Mouse (Mus musculus) erythroid progenitor cell, adult 5-6 weeks (primary cell): ENCODE results near the gene Stt3a. TPM values are rescaled to one million over a fixed set of nuclear protein-coding genes. Genes with fewer than 3 reads are reported as not detected.
A peak's percentile ranks its signal among the peaks of the same experiment; 100 is the strongest.

Experiments
- ATAC-seq: replicated peaks from 2 replicates; pipeline ENCODE4 v1.8.0; 2016; ENCODE audit warnings: moderate number of reproducible peaks, mild to moderate bottlenecking, moderate TSS enrichment, inconsistent platforms; ENCODE audit not compliant: poor library complexity, low FRiP score, severe bottlenecking
- total RNA-seq, 2 experiments: library from RNA; stranded (forward) in 1 of 2; stranded (reverse) in 1 of 2; fragments of 150-400 nt in 1 of 2; fragments of 186-747, 209-891 nt in 1 of 2; gene quantifications; 2 replicates each; pipeline versions ENCODE4 v1.2.3 to v1.2.4; 2015 to 2017; ENCODE audit warnings: low replicate concordance in 2 of 2

The Stt3a gene
- 96.4 and 165 TPM in 2 replicates for total RNA-seq (2015; ENCODE audit: low replicate concordance)
- 169 and 238 TPM in 2 replicates for total RNA-seq (2017; ENCODE audit: low replicate concordance)

DNA sequence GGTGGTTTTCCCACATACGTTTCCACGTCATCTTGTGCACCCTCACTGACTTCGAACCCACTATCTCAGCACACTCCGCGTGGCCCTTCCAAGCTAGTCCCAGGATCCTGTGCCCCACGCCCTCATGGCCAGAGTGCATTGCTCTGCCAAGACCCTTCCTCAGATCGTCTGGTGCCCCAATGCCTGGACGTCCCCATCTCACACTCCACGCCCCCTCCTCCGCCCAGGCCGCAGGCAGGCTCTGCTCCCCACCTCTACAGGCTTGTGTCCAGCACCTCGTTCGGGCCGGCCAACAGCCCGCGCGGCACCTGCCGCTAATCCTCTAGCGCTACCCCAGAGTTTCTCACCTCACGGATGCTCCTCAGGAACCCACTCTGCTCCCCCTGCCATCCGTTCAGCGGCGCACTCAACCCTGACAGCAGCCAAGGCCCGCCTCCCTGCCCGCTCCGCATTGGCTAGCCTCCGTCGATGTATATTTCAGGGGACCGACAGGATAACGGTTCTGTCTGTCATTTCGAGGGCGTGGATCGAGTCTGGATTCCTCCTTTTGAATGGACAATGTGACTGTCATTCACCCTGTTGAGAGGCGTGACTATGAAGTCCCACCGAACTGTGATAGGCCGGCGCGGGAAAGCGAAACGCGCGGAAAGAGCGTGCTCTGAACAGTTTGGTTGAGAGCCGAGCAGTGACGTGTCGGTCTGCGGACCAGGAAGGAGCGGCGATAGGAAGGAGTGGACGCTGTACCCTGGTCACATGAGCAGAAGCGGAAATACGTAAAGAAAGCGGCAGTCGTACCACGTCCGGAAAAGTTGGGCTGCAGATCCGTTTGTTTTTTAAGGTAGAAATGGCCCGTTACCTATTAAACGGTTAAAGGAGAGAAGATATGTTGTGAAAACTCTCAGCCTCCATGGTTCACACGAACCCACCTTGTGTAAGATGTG lies at the start of gene Stt3a:
Gene Stt3a, minus strand, starts transcription at position 477 of the 941 bp plus-strand sequence.
- ATAC-seq = peak; percentile 96

DNA sequence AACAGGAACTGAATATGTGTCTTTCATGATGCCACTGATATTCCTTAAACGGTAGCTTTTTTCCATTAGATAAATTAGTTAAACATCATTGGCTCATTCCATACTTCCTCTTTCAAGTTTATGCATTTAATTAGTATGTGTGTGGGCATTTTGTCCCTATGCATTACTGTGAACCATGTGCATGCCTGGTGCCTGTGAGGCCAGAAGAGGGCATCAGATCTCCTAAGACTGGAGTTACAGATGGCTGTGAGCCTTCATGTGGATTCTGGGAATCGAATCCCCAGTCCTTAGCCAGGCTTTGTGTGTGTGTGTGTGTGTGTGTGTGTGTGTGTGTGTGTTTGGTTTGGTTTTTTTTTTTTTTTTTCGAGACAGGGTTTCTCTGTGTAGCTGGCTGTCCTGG lies 47.0 kb upstream of the Stt3a start:
- ATAC-seq = no peak

DNA sequence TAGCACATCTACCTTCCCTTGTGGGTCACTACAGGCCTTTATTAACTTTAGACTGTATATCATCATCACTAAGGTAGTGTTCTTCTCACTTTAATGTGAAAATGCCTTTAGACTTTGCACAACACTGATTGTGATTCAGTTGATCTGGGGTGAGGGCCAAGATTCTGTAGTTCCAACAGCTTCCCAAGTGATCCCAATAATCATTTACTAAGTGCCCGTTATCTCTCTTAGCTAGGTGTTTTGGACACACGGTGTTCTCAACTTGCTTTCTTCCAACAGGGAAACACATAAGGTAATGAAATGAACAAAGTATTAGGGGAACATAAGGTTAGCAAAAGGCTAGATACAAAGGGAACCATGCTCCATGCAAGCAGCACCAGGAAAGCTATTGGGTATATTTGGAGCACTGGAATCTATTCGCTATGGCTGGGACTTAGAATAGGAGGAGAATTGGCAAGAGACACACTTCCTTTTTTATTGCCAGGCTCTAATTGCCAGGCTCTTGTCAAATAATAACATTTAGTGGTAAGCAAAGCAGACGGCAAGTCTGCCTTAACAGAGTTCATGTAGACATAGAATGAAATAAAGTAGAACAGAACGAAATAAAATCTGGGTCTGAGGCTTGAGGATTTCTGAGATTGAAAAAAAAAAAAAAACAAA lies 40.8 kb upstream of the Stt3a start:
- no peak for ATAC-seq

DNA sequence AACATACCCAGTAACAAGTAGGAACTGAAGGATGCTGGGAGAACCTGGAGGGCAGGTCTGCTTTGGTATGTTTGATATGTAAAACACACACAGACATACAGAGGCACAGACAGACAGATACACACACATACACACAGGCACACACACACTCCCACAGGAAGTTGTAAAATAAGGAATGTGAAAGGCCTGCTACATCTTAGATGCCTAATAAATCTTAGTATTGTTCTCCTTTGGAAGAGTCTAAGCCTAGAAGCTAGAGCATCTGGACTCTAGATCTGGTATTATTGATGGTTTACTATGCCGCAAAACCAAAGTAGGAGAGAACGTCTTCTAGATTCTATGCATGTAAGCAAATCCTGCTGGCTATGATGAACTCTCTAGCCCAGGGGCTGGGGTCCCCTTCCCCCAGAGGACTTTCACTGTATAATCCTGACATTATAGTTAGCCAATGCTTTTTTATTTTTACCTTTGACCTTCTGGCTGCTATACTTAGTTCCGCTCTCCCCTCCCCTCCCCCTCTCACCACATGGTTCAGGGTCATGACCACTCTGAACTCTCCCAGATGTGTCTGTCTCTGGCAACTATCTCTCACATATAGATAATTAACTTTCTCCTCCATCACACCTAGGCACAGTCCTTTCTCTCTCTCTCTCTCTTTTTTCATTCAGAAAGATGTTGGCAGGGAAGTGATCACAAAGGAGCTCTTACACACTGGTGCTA lies 37.9 kb upstream of the Stt3a start:
- ATAC-seq = no peak

DNA sequence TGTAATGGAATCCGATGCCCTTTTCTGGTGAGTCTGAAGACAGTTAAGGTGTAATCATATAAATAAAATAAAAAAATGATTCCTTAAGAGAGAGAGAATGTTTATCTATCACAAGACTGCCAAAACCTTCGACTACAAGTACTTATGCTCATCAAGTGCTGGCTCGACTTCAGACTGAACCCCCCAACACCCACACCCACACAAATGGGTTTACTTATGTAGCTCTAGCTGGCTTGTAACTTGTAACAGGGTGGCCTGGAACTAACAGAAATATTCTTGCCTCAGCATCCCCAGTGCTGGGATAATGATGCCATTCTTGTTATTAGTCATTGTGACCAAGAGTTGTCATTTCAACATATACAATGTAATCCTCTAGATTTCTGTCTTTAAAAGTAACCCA lies 36.4 kb upstream of the Stt3a start:
- ATAC-seq = no peak

DNA sequence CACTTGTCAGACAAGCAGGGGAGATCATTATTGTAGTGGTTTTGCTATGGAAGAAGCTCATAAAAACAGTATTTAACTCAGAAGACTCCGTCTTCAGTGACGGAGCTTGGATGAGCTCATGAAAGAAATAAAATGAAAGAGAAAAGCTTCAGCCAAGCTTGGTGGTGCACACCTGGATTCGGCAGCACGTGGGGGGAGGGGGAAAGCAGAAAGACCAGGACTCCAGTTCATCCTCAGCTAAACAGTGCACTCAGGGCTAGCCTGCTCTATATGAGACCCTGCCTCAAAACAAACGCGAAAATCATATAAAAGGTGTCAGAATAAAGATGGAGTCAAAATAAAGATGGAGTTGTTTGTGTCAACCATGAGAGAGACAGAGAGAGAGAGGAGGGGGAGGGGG lies 35.9 kb upstream of the Stt3a start:
- no peak for ATAC-seq

DNA sequence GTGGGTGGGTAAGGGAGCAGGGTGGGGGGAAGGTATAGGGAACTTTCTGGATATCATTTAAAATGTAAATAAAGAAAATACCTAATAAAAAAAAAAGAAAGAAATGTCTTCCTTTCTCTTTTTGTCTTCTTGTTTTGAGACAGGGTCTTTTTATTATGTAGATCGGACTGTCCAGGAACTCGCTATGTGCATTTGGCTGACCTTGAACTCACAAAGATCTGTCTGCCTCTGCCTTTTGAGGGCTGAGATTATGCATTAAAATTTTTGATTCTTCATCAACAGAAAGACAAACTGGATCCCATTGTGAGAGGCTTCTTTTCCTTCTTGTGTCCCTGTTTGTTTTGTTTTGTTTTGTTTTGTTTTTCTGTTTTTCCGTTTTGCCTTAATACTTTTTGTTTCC lies 35.5 kb upstream of the Stt3a start:
- ATAC-seq = no peak

DNA sequence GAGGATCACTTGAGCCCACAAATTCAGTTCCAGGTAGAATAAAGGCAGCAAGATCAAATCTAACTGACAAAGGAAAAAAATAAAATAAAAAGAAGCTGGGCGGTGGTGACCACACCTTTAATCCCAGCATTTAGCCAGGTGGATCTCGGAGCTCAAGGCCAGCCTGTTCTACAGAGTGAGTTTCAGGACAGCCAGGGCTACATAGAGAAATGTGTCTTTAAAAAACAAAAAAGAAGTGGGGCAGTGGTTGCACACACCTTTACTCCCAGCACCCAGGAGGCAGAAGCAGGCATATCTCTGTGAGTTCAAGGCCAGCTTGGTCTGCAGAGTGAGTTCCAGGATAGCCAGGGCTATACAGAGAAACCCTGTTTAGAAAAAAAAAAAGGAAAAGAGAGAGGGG lies 34.5 kb upstream of the Stt3a start:
- no peak for ATAC-seq

DNA sequence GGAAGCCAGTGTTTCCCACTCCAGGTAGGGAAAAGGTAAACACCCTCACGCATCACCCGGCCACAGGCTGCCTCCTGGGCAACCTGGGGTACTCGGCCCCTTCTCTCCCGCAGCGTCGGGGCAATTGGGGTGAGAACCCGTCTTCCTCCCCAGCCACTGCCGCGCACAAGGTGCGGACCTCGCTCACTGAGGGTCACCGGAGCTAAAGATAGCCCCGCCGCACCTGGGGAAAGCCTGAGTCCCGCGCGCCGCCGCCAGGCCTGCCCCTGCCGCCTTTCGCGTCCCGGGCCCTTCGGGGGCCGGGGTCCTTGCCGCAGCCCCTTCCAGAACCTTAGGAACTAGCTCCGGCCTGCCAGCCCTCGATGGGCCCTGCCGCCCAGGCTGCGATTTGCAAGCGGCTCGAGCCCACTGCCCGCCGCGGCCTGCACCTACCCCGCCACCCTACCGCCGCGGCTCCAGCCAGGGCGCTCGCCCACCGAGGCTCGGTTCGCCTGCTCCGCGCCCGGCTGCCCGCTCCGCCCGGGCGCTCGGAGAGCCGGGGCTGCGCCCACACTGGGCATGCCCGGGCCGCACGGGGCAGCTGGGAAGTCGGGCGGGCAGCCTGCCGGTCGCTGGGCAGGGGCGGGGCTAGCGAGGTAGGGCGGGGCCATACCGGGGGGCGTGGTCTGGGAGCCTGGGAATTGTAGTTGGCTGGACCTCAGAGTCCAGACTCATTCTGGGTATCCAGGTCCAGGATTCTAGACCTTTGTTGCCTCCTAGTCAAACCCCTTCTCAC lies 29.5 kb upstream of the Stt3a start, which contains the start of gene Ei24:
Gene Ei24, minus strand, starts transcription at position 613 of the 775 bp plus-strand sequence.
- ATAC-seq = peak; percentile 96

DNA sequence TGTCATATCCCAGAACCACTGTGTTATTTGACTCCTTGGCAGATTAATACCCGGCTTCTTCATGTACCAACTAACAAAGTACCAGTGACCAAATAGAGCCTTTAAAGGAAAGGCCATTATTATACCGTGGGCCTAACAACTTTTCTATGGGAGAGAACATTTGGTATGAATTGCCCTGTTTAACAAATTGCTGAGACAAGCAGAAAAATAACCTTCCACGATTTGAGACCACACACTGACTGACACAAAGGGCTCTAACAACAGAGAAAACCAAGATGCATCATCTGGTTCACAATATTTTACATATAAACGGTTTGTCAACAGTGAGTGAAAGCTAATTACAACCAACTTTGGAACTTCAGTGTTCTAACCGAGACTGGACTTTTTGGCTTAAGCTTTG lies 28.7 kb upstream of the Stt3a start:
- no peak for ATAC-seq

DNA sequence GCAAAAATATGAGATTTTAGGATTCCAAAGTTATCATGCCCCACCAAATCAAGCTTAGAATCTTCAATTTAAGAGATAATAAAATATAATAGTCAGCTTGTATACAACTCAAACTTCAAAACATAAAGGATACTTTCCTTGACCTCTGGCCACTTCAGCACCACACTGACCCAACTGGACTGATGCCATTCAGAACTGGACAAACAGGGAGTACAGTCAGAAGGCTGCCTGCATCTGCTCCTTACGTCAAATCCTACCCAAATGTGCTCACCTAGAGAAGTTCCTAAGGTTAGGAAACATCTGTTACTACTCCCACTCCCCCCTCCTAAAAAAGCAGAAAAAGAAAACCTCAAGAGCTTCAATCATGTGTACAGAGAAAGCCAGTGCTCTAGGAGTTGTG lies 28.1 kb upstream of the Stt3a start:
- no peak for ATAC-seq

DNA sequence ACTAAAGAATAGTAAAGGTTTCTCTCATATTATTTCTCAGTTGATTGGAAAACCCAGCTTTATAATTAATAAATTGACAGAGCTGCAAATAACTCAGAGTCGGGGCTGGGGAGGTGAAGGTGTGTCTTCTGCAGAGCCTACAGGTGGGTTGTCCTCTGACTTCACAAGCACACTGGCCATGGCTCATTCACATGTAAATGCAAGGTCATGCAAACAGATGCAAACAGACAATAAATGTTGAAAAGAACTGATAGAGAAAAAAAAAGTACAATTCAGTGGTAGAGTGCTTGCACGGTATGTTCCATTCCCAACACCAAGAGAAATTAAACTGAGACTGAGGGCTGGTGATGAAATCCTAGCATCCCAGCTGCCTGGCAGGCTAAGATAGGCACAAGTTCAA lies 27.0 kb upstream of the Stt3a start:
- no peak for ATAC-seq

DNA sequence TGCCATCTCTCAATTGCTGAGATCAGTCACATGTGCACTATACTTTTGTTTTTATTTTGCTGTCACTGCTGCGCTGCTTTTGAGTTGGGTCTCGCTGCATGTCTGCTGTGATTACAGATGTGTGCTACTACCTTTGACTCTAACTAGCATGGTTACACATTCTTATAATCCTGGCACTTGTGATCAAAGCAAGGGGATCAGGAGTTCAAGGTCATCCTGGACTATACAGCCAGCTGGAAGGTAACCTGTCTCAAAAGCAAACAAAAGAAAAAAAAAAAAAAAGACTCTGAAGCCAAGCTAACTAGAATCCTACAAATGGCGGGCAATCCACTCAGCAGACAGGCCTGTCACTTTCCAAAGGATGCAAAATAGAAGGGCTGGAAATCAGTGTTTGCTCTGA lies 24.7 kb upstream of the Stt3a start:
- ATAC-seq = no peak

DNA sequence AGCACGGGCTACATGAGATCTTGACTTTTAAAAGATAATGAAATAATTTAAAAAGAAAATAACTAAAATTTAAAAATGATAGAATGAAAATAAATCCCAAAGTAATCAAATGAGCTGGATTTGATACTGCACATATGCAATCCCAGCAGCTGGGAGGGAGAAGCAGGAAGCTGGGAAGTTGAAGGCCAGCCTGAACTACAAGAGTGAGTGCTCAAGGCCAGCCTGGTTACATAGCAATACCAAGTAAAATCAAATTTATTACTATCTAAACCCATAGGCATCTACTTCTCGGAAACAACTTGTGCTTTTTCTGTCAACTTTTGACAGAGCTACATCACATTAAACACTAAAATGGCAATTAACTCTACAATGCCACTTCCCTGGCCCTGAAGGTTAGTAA lies 16.4 kb upstream of the Stt3a start:
- ATAC-seq = no peak

DNA sequence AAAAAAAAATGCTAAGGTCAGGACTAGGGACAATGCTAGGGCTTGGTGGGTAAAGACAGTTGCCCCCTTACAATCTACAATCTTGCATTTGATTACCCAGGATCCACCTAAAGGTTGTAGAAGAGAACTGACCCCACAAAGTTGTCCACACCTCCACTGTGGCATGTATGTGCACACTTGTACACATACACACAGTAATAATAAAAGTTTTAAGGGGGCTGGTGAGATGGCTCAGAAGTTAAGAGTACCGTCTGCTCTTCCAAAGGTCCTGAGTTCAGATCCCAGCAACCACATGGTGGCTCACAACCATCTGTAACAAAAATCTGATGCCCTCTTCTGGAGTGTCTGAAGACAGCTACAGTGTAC lies 1.6 kb upstream of the Stt3a start:
- no peak for ATAC-seq

DNA sequence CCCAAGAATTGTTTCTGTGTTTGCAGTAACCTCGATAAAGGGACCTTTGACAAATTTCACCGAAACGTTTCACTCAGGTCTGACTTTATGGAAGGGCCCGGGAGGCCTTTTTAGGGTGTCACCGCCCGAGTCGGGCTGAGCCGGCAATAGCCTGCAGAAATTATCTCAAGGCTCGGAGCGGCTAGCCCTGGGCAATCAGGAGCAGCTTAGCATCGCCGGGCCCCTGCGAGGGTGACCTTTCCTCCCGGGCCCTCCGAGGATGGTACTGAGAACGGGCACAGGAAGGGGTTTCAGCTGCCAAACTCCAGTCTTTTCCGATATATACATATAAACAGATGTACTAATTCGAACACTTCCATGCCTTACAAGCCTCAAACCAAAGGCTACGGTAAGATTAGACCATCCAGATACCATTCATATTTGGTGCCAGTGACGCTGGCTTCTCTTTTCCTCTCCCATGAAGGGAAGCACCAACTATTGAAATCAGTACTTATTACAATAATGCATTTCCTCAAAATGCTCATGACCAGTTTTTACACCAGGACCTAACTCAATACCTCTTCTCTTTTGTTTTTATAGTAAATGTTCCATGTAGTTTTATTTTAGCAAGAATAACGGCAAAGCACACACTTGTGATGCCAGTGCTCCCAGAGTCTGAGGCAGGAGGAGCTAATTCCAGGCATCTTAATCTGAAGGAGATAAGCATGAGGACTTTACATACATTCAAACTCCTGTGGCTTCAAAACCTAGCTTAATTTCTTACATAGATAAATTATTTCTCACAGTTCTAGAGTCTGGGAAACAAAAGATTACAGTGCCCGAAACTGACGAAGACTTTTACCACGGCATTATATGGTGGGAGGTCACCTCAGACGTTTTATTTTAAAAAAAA lies 923 bp upstream of the Stt3a start:
- peak; percentile 53 for ATAC-seq

DNA sequence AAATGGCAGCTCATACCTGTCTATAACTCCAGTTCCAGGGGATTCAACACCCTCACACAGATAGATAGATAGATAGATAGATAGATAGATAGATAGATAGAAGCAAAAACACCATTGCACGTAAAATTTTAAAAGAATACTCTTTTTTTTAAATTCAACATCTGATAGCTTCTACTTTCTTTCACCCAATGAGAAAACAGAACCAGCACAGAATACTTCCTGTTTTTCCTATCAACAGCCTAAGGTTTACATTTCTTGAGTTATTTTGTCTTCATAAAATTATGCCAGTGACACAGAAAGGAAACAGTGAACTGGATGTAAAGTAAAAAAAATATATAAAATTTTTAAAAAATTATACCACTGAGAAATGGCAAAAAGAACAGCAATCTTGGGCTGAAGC lies 3.1 kb downstream of the Stt3a start:
- no peak for ATAC-seq

DNA sequence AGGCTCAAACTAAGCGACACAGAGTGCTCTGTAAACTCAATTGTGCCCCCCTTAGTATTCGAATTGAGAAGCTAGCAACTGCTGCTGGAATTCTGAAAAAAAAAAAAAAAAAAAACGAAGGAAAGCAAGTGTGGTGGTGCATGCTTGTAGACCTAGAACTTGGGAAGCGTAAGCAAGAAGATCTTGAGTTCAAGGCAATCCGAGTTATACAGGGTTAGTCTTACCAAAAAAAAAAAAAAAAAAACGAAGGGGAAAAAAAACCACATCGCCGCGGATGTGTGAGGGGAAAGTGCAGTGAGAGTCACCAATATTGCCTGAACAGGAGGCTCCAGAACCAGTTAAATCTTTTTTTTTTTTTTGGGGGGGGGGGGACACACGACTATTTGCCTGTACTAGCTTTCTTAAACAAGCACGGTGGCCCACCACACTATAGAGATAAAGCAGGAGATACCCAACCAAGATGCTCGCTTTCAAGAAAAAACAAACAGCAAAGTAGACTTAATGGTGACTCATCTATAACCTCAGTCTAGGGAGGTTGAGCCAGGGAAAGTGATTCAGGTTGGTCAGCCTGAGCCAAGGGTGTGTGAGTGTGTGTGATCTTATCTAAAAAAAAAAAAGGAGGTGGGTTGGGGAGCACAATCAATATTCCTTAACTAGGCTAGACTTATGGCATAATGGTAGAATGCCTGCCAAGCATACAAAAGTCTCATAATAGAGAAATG lies 40.3 kb downstream of the Stt3a start, which contains the start of gene Chek1:
Gene Chek1, minus strand, starts transcription at position 32 of the 722 bp plus-strand sequence.
- no peak for ATAC-seq
